ENCODE assay signal across 7 mouse cellular contexts in genomic region chr15:89524001-89524571, GRCm38 (mm10). TPM values are rescaled to one million over a fixed set of nuclear protein-coding genes. Genes with fewer than 3 reads are reported as not detected.
DNase-seq lines count a peak whose midpoint lies in the region; ATAC-seq and TF ChIP-seq lines count a peak whose summit lies in the region.

No protein-coding gene starts in this region.

- no peaks in the 10 kb centered on the region for H3K36me3 ChIP-seq in forebrain, embryonic 13.5 days (ENCODE audit: poor library complexity, severe bottlenecking)
- H3K36me3 ChIP-seq in liver, embryonic 12.5 days = peaks cover 25% of the 10 kb centered on the region
- no peaks in the 10 kb centered on the region for H3K36me3 ChIP-seq in stomach, embryonic 15.5 days

- peaks cover 43% of the 10 kb centered on the region for H3K27me3 ChIP-seq in forebrain, embryonic 13.5 days
- peaks cover 26% of the 10 kb centered on the region for H3K27me3 ChIP-seq in liver, embryonic 12.5 days (replicated peaks)
- peaks cover 23% of the 10 kb centered on the region for H3K27me3 ChIP-seq in stomach, embryonic 15.5 days (replicated peaks)

- ATAC-seq in forebrain, embryonic 13.5 days = no peak
- no peak for ATAC-seq in liver, embryonic 12.5 days
- no peak for ATAC-seq in stomach, embryonic 15.5 days (ENCODE audit: insufficient read depth, low FRiP score, low read depth)

- peak overlapping the region; percentile 54 for H3K4me3 ChIP-seq in left cerebral cortex, adult 2 months
- H3K4me3 ChIP-seq in forebrain, embryonic 13.5 days = peak overlapping the region; percentile 63
- H3K4me3 ChIP-seq in liver, embryonic 12.5 days = peak overlapping the region; percentile 43
- peak overlapping the region; percentile 56 for H3K4me3 ChIP-seq in stomach, embryonic 15.5 days (replicated peaks)

- no peaks in the 10 kb centered on the region for H3K9me3 ChIP-seq in forebrain, embryonic 13.5 days (replicated peaks)
- H3K9me3 ChIP-seq in liver, embryonic 12.5 days (replicated peaks) = no peaks in the 10 kb centered on the region
- no peaks in the 10 kb centered on the region for H3K9me3 ChIP-seq in stomach, embryonic 15.5 days

- H3K4me1 ChIP-seq in forebrain, embryonic 13.5 days = peaks cover 11% of the 10 kb centered on the region
- no peaks in the 10 kb centered on the region for H3K4me1 ChIP-seq in liver, embryonic 12.5 days
- 0 out of 2 replicates have a peak, but pooled peaks cover 7% of the 10 kb centered on the region for H3K4me1 ChIP-seq in stomach, embryonic 15.5 days

- WGBS in forebrain, embryonic 13.5 days = 3% methylated on average over 52 of the region's 52 CpGs
- 78% methylated on average over 43 of the region's 52 CpGs for WGBS in liver, embryonic 12.5 days (ENCODE audit: insufficient replicate concordance)
- WGBS in stomach, embryonic 15.5 days = 27% methylated on average over 52 of the region's 52 CpGs

- H3K27ac ChIP-seq in left cerebral cortex, adult 2 months = peak overlapping the region; percentile 57; the same call in 1 of the 2 replicates
- no peak overlapping the region for H3K27ac ChIP-seq in forebrain, embryonic 13.5 days
- no peak overlapping the region for H3K27ac ChIP-seq in liver, embryonic 12.5 days
- H3K27ac ChIP-seq in stomach, embryonic 15.5 days = no peak overlapping the region

- TF ChIP-seq CTCF in left cerebral cortex, adult 2 months (IDR thresholded peaks at IDR 0.05) = no peak

- no peak for DNase-seq in left cerebral cortex, adult 2 months (ENCODE audit: extremely low spot score in 1 of 2, low spot score in 2 of 2)
- DNase-seq in left cerebral cortex, postnatal 10 days (ENCODE audit: extremely low spot score in 1 of 2, low spot score in 2 of 2) = no peak
- DNase-seq in right cerebral cortex, postnatal 10 days (ENCODE audit: low spot score in 2 of 2) = no peak
- DNase-seq in adrenal gland, adult 8-10 months = no peak

- H3K9ac ChIP-seq in forebrain, embryonic 13.5 days = peak overlapping the region; percentile 70
- H3K9ac ChIP-seq in liver, embryonic 12.5 days = no peak overlapping the region
- 0 out of 2 replicates have a peak overlapping the region, but pooled peaks have one; percentile 39 for H3K9ac ChIP-seq in stomach, embryonic 15.5 days

- intact Hi-C loops in left cerebral cortex, adult 2 months (cut with DNase I) = no loop called here
- intact Hi-C loops in left cerebral cortex, postnatal 10 days (cut with DNase I) = no loop called here

- peak overlapping the region; percentile 98 for H3K4me2 ChIP-seq in forebrain, embryonic 13.5 days
- H3K4me2 ChIP-seq in liver, embryonic 12.5 days = peak overlapping the region; percentile 59
- H3K4me2 ChIP-seq in stomach, embryonic 15.5 days = peak overlapping the region; percentile 91

RNA-seq across cellular contexts. Expression of gene Shank3, which starts 24.7 kb away (rescaled TPM):
- total RNA-seq in left cerebral cortex, adult 2 months (2021) = 100 to 1,000 TPM; 222 to 239 TPM
- 100 to 1,000 TPM; 196 to 197 TPM for total RNA-seq in left cerebral cortex, postnatal 10 days (2021)
- polyA plus RNA-seq in forebrain, embryonic 13.5 days (2015; fragmentation: Nextera tagmentation; extraction: Ambion mirVana) = 7.1 and 9.5 TPM in 2 replicates
- 0.81 and 1.4 TPM in 2 replicates for polyA plus RNA-seq in liver, embryonic 12.5 days (2016; fragmentation: Nextera tagmentation; extraction: Ambion mirVana)
- 1.7 and 1.9 TPM in 2 replicates for polyA plus RNA-seq in stomach, embryonic 15.5 days (2015; fragmentation: Nextera tagmentation; extraction: Ambion mirVana)
- 10 to 100 TPM; 29.1 to 61.2 (median 42.8) TPM for total RNA-seq in adrenal gland, adult 8-10 months (2022)

RNA-seq across cellular contexts. Expression of gene Acr, which starts 44.0 kb away (rescaled TPM):
- 1 to 10 TPM in 1 of 2 experiments, under 1 TPM in 1; 0.58 to 1.7 TPM for total RNA-seq in left cerebral cortex, adult 2 months (2021)
- 1 to 10 TPM; 2.0 to 3.0 TPM for total RNA-seq in left cerebral cortex, postnatal 10 days (2021)
- polyA plus RNA-seq in forebrain, embryonic 13.5 days (2015; fragmentation: Nextera tagmentation; extraction: Ambion mirVana) = 1.2 and 1.8 TPM in 2 replicates
- not detected in 2 replicates for polyA plus RNA-seq in liver, embryonic 12.5 days (2016; fragmentation: Nextera tagmentation; extraction: Ambion mirVana)
- 0.14 and 0.23 TPM in 2 replicates for polyA plus RNA-seq in stomach, embryonic 15.5 days (2015; fragmentation: Nextera tagmentation; extraction: Ambion mirVana)
- 1 to 10 TPM in 1 of 4 experiments, under 1 TPM in 3; 0.17 to 1.4 (median 0.71) TPM for total RNA-seq in adrenal gland, adult 8-10 months (2022)

RNA-seq across cellular contexts. Expression of gene Arsa, which starts 46.9 kb away (rescaled TPM):
- total RNA-seq in left cerebral cortex, adult 2 months (2021) = 10 to 100 TPM; 32.0 to 33.0 TPM
- 10 to 100 TPM; 33.1 to 33.4 TPM for total RNA-seq in left cerebral cortex, postnatal 10 days (2021)
- 12.7 and 13.7 TPM in 2 replicates for polyA plus RNA-seq in forebrain, embryonic 13.5 days (2015; fragmentation: Nextera tagmentation; extraction: Ambion mirVana)
- polyA plus RNA-seq in liver, embryonic 12.5 days (2016; fragmentation: Nextera tagmentation; extraction: Ambion mirVana) = 6.6 and 7.0 TPM in 2 replicates
- 18.8 TPM in 2 replicates for polyA plus RNA-seq in stomach, embryonic 15.5 days (2015; fragmentation: Nextera tagmentation; extraction: Ambion mirVana)
- 10 to 100 TPM; 16.9 to 32.5 (median 21.6) TPM for total RNA-seq in adrenal gland, adult 8-10 months (2022)
